Mouse (Mus musculus): ENCODE results near the gene Prrxl1. TPM values are rescaled to one million over a fixed set of nuclear protein-coding genes. Genes with fewer than 3 reads are reported as not detected.

Prrxl1 gene
- polyA plus RNA-seq, 1 experiment: not detected

GRCm38 (mm10) chr14:32587013-32587784 is 12.0 kb upstream of the Prrxl1 start:
- H3K27me3 ChIP-seq (ENCODE audit: control insufficient read depth): peaks cover 3% of the 10 kb centered on the region
- no peak overlapping the region for H3K4me3 ChIP-seq (replicated peaks)
- H3K4me1 ChIP-seq (ENCODE audit: control insufficient read depth): no peaks in the 10 kb centered on the region
- H3K9me3 ChIP-seq (ENCODE audit: control insufficient read depth, low read length): no peaks in the 10 kb centered on the region
- H3K36me3 ChIP-seq (ENCODE audit: control insufficient read depth): no peaks in the 10 kb centered on the region
- no peak for TF ChIP-seq GATA1 (IDR thresholded peaks at IDR 0.05; ENCODE audit: low read length)
- TF ChIP-seq TAL1 (IDR thresholded peaks at IDR 0.05; ENCODE audit: low read length): no peak

- H3K4me1 ChIP-seq (ENCODE audit: control insufficient read depth): no peaks in the 10 kb centered on the region
- no peaks in the 10 kb centered on the region for H3K36me3 ChIP-seq (ENCODE audit: control insufficient read depth)
- TF ChIP-seq TAL1 (IDR thresholded peaks at IDR 0.05; ENCODE audit: low read length): no peak
- TF ChIP-seq GATA1 (IDR thresholded peaks at IDR 0.05; ENCODE audit: low read length): no peak
- no peak overlapping the region for H3K4me3 ChIP-seq (replicated peaks)
- H3K9me3 ChIP-seq (ENCODE audit: control insufficient read depth, low read length): no peaks in the 10 kb centered on the region
- H3K27me3 ChIP-seq (ENCODE audit: control insufficient read depth): peaks cover 19% of the 10 kb centered on the region
These were observed 8.8 kb upstream of the Prrxl1 start for GRCm38 (mm10) chr14:32590377-32590776.

GRCm38 (mm10) chr14:32597232-32598231 is 1.7 kb upstream of the Prrxl1 start:
- Histone ChIP-seq H3K4me1 (ENCODE audit: control insufficient read depth) (no peaks in the 10 kb centered on the region), H3K27me3 (ENCODE audit: control insufficient read depth) (peaks cover 79% of the 10 kb centered on the region), H3K36me3 (ENCODE audit: control insufficient read depth) (no peaks in the 10 kb centered on the region), H3K9me3 (ENCODE audit: control insufficient read depth, low read length) (no peaks in the 10 kb centered on the region; the same call in 1 of the 2 replicates), H3K4me3 (replicated peaks) (no peak overlapping the region)
- TF ChIP-seq GATA1 (IDR thresholded peaks at IDR 0.05; ENCODE audit: low read length) (no peak), TAL1 (IDR thresholded peaks at IDR 0.05; ENCODE audit: low read length) (no peak)

GRCm38 (mm10) chr14:32598437-32599219 is 579 bp upstream of the Prrxl1 start:
- H3K4me3 ChIP-seq (replicated peaks): no peak overlapping the region
- H3K4me1 ChIP-seq (ENCODE audit: control insufficient read depth): no peaks in the 10 kb centered on the region
- TF ChIP-seq GATA1 (IDR thresholded peaks at IDR 0.05; ENCODE audit: low read length) (no peak), TAL1 (IDR thresholded peaks at IDR 0.05; ENCODE audit: low read length) (no peak)
- peaks cover 84% of the 10 kb centered on the region for H3K27me3 ChIP-seq (ENCODE audit: control insufficient read depth)
- H3K36me3 ChIP-seq (ENCODE audit: control insufficient read depth): no peaks in the 10 kb centered on the region
- no peaks in the 10 kb centered on the region; the same call in 1 of the 2 replicates for H3K9me3 ChIP-seq (ENCODE audit: control insufficient read depth, low read length)

- Histone ChIP-seq H3K4me1 (ENCODE audit: control insufficient read depth) (no peaks in the 10 kb centered on the region), H3K36me3 (ENCODE audit: control insufficient read depth) (no peaks in the 10 kb centered on the region), H3K4me3 (replicated peaks) (no peak overlapping the region), H3K27me3 (ENCODE audit: control insufficient read depth) (peaks cover 72% of the 10 kb centered on the region), H3K9me3 (ENCODE audit: control insufficient read depth, low read length) (no peaks in the 10 kb centered on the region; the same call in 1 of the 2 replicates)
- TF ChIP-seq GATA1 (IDR thresholded peaks at IDR 0.05; ENCODE audit: low read length) (no peak), TAL1 (IDR thresholded peaks at IDR 0.05; ENCODE audit: low read length) (no peak)
These were observed 903 bp downstream of the Prrxl1 start for GRCm38 (mm10) chr14:32600110-32600509.

- Histone ChIP-seq H3K4me1 (ENCODE audit: control insufficient read depth) (no peaks in the 10 kb centered on the region), H3K36me3 (ENCODE audit: control insufficient read depth) (no peaks in the 10 kb centered on the region), H3K9me3 (ENCODE audit: control insufficient read depth, low read length) (no peaks in the 10 kb centered on the region), H3K4me3 (replicated peaks) (no peak overlapping the region), H3K27me3 (ENCODE audit: control insufficient read depth) (peaks cover 18% of the 10 kb centered on the region)
- TF ChIP-seq GATA1 (IDR thresholded peaks at IDR 0.05; ENCODE audit: low read length) (no peak), TAL1 (IDR thresholded peaks at IDR 0.05; ENCODE audit: low read length) (no peak)
These were observed 6.3 kb downstream of the Prrxl1 start for GRCm38 (mm10) chr14:32605508-32605907.

GRCm38 (mm10) chr14:32606316-32606715 is 7.1 kb downstream of the Prrxl1 start:
- H3K27me3 ChIP-seq (ENCODE audit: control insufficient read depth): peaks cover 11% of the 10 kb centered on the region
- no peaks in the 10 kb centered on the region for H3K4me1 ChIP-seq (ENCODE audit: control insufficient read depth)

GRCm38 (mm10) chr14:32609392-32609791 is 10.2 kb downstream of the Prrxl1 start:
- Histone ChIP-seq H3K4me3 (replicated peaks) (no peak overlapping the region), H3K4me1 (ENCODE audit: control insufficient read depth) (no peaks in the 10 kb centered on the region), H3K9me3 (ENCODE audit: control insufficient read depth, low read length) (no peaks in the 10 kb centered on the region), H3K36me3 (ENCODE audit: control insufficient read depth) (no peaks in the 10 kb centered on the region), H3K27me3 (ENCODE audit: control insufficient read depth) (no peaks in the 10 kb centered on the region)
- TF ChIP-seq TAL1 (IDR thresholded peaks at IDR 0.05; ENCODE audit: low read length) (no peak), GATA1 (IDR thresholded peaks at IDR 0.05; ENCODE audit: low read length) (no peak)

More at GRCm38 (mm10) chr14:32606316-32606715, 7.1 kb downstream of the Prrxl1 start:
- Histone ChIP-seq H3K36me3 (ENCODE audit: control insufficient read depth) (no peaks in the 10 kb centered on the region), H3K4me3 (replicated peaks) (no peak overlapping the region), H3K9me3 (ENCODE audit: control insufficient read depth, low read length) (no peaks in the 10 kb centered on the region)
- TF ChIP-seq GATA1 (IDR thresholded peaks at IDR 0.05; ENCODE audit: low read length) (no peak), TAL1 (IDR thresholded peaks at IDR 0.05; ENCODE audit: low read length) (no peak)
